Mouse (Mus musculus): Measurements from ENCODE around the gene Gm281.

GRCm38 (mm10) chr14:13893748-13894147 is 20.5 kb downstream of the Gm281 start:
- TF ChIP-seq MAX (IDR thresholded peaks at IDR 0.05; ENCODE audit: low read depth) (no peak), USF1 (IDR thresholded peaks at IDR 0.05; ENCODE audit: low read depth) (no peak), POLR2AphosphoS2 (IDR thresholded peaks at IDR 0.05; ENCODE audit: insufficient read length, low read depth) (no peak)

Data from myocyte (in vitro differentiated cells).